Mouse (Mus musculus) limb, embryonic 10.5 days (tissue): Measurements from ENCODE around the gene Sik3. TPM values are rescaled to one million over a fixed set of nuclear protein-coding genes. Genes with fewer than 3 reads are reported as not detected.
A peak's percentile ranks its signal among the peaks of the same experiment; 100 is the strongest.

Source experiments
- DNase-seq: peaks from one replicate; pipeline ENCODE4 v3.0.0-alpha.2; 2017; ENCODE audit warnings: low spot score
- H3K27ac ChIP-seq: fragments of 300-500 bp; sonication (generic); 2 replicates; pipeline ENCODE4 v1.5.1; 2016; ENCODE audit warnings: mild to moderate bottlenecking
- H3K27me3 ChIP-seq: fragments of 300-500 bp; sonication (generic); 2 replicates; pipeline ENCODE4 v1.6.1; 2016; ENCODE audit warnings: low read depth, mild to moderate bottlenecking; ENCODE audit not compliant: poor library complexity, severe bottlenecking
- H3K36me3 ChIP-seq: fragments of 300-500 bp; sonication (generic); 2 replicates; pipeline ENCODE4 v1.6.1; 2016; ENCODE audit warnings: mild to moderate bottlenecking, moderate library complexity
- H3K4me1 ChIP-seq: fragments of 300-500 bp; sonication (generic); 2 replicates; pipeline ENCODE4 v1.6.1; 2016
- H3K4me3 ChIP-seq: fragments of 300-500 bp; sonication (generic); 2 replicates; pipeline ENCODE4 v1.5.1; 2016; ENCODE audit warnings: mild to moderate bottlenecking, moderate library complexity
- H3K9me3 ChIP-seq: fragments of 300-500 bp; sonication (generic); replicated peaks from 2 replicates; pipeline ENCODE4 v1.6.1; 2016; ENCODE audit warnings: mild to moderate bottlenecking
- WGBS: fragments of 180-500 bp; shearing (Covaris S2); methylation state at CpG from one replicate; pipeline ENCODE4 v1.1.7; 2016; 5-methylcytosine and 5-hydroxymethylcytosine counted together
- polyA plus RNA-seq: library from polyadenylated mRNA; unstranded; fragments of >200 nt; fragmentation: Nextera tagmentation; extraction: Ambion mirVana; gene quantifications from 2 replicates; pipeline ENCODE4 v1.2.1, GENCODE M21; 2016

Gene Sik3
- polyA plus RNA-seq, 1 experiment from 2014 or later: 10.6 TPM

DNA sequence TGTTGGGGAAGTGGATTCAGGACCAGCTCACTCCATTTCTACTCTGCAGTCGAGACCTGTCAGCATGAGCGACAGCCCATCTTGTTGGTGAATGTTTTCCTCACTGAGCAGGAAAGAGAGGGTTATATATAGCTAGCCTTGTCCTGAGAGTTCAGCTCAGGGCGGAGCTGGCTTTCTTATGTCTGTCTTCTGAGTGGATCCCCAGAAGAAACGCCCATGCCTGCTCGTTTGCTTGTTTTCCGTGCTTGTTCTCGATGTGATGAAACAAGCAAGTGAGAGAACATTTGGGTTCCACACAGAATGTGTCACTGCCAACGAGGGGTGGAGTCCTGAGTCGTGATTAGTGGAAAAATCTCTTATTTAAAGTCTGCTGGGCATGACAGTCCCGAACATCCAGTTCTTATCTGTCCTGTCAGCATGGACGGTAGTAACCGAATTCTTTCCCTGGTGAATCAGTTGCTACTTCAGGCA, 184.1 kb downstream of the Sik3 start:
- Histone ChIP-seq H3K4me3 (no peak overlapping the region), H3K27ac (no peak overlapping the region), H3K36me3 (peaks cover 76% of the 10 kb centered on the region), H3K27me3 (no peaks in the 10 kb centered on the region), H3K4me1 (no peaks in the 10 kb centered on the region), H3K9me3 (no peaks in the 10 kb centered on the region)
- no peak for DNase-seq
- WGBS: 82% methylated on average over 12 of the region's 12 CpGs

- H3K27ac ChIP-seq: no peak overlapping the region
- peaks cover 91% of the 10 kb centered on the region for H3K36me3 ChIP-seq
- H3K4me3 ChIP-seq: no peak overlapping the region
- no peak for DNase-seq
- no peaks in the 10 kb centered on the region for H3K27me3 ChIP-seq
- no peaks in the 10 kb centered on the region for H3K4me1 ChIP-seq
- WGBS: 93% methylated on average over 9 of the region's 9 CpGs
- no peaks in the 10 kb centered on the region for H3K9me3 ChIP-seq
These were observed 185.8 kb downstream of the Sik3 start for GRCm38 (mm10) chr9:46198461-46198860.

GRCm38 (mm10) chr9:46198936-46199335, 186.3 kb downstream of the Sik3 start:
- Histone ChIP-seq H3K27me3 (no peaks in the 10 kb centered on the region), H3K36me3 (peaks cover 92% of the 10 kb centered on the region), H3K27ac (no peak overlapping the region), H3K9me3 (no peaks in the 10 kb centered on the region), H3K4me1 (no peaks in the 10 kb centered on the region), H3K4me3 (no peak overlapping the region)
- DNase-seq: no peak
- 91% methylated on average over 7 of the region's 7 CpGs for WGBS

- 90% methylated on average over 2 of the region's 2 CpGs for WGBS
- Histone ChIP-seq H3K4me1 (no peaks in the 10 kb centered on the region), H3K36me3 (peaks cover 92% of the 10 kb centered on the region), H3K27me3 (no peaks in the 10 kb centered on the region), H3K9me3 (no peaks in the 10 kb centered on the region), H3K27ac (no peak overlapping the region), H3K4me3 (no peak overlapping the region)
- DNase-seq: no peak
These were observed 187.0 kb downstream of the Sik3 start for GRCm38 (mm10) chr9:46199609-46200008.

DNA sequence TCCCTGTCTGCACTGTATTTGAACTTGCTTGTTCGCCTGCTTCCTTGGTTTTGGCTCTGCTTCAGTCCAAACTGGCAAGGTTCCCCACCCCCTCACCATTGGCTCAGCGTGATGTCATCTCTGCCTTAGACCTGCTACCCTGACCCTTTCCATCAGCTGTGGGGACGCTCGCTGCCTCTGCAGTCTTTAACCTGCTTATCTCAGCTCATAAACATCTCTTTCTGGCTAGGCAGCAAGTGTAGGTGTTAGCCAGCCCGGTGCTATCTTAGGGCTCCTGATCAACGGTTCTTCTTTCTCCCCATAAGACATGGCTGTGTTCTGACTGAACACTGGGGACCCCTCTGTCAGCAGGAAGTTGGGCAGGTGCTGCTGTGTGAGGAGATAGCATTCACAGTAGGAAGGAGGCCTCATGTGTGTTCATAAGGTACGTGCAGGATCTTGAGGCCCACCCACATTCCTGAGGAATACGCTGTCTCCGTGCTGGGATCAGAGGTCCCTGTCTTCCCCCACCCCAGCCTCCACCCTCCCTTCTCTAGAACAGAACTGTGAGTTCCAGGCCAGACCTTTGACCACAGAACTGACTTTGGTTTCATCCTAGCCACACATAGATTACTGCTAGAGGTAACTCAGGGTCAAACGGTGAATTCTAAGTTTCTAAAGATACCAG, 194.3 kb downstream of the Sik3 start:
- peak overlapping the region; percentile 26; the same call in 1 of the 2 replicates for H3K27ac ChIP-seq
- no peak for DNase-seq
- H3K36me3 ChIP-seq: peaks cover 89% of the 10 kb centered on the region
- WGBS: 85% methylated on average over 10 of the region's 10 CpGs
- no peaks in the 10 kb centered on the region for H3K27me3 ChIP-seq
- H3K4me1 ChIP-seq: peaks cover 25% of the 10 kb centered on the region
- no peaks in the 10 kb centered on the region for H3K9me3 ChIP-seq
- H3K4me3 ChIP-seq: no peak overlapping the region

- H3K27ac ChIP-seq: peak overlapping the region; percentile 63; the same call in 1 of the 2 replicates
- no peak for DNase-seq
- no peaks in the 10 kb centered on the region for H3K9me3 ChIP-seq
- peaks cover 25% of the 10 kb centered on the region for H3K4me1 ChIP-seq
- H3K27me3 ChIP-seq: no peaks in the 10 kb centered on the region
- H3K4me3 ChIP-seq: no peak overlapping the region
- 84% methylated on average over 6 of the region's 6 CpGs for WGBS
- peaks cover 89% of the 10 kb centered on the region for H3K36me3 ChIP-seq
These were observed 194.9 kb downstream of the Sik3 start for GRCm38 (mm10) chr9:46207501-46207869.

- Histone ChIP-seq H3K36me3 (peaks cover 92% of the 10 kb centered on the region), H3K4me3 (no peak overlapping the region)
- peak; percentile 42 for DNase-seq
These were observed 195.9 kb downstream of the Sik3 start for GRCm38 (mm10) chr9:46208401-46208974.

GRCm38 (mm10) chr9:46210473-46210872, 197.9 kb downstream of the Sik3 start:
- Histone ChIP-seq H3K4me3 (no peak overlapping the region), H3K4me1 (peaks cover 29% of the 10 kb centered on the region), H3K27me3 (no peaks in the 10 kb centered on the region), H3K27ac (no peak overlapping the region), H3K36me3 (peaks cover 94% of the 10 kb centered on the region), H3K9me3 (no peaks in the 10 kb centered on the region)
- DNase-seq: no peak
- 91% methylated on average over 12 of the region's 12 CpGs for WGBS

More at GRCm38 (mm10) chr9:46208401-46208974, 195.9 kb downstream of the Sik3 start:
- peaks cover 25% of the 10 kb centered on the region for H3K4me1 ChIP-seq
- WGBS: 86% methylated on average over 13 of the region's 13 CpGs
- H3K27me3 ChIP-seq: no peaks in the 10 kb centered on the region
- no peaks in the 10 kb centered on the region for H3K9me3 ChIP-seq
- H3K27ac ChIP-seq: peak overlapping the region; percentile 66

GRCm38 (mm10) chr9:46214276-46214675, 201.7 kb downstream of the Sik3 start:
- no peak for DNase-seq
- peaks cover 65% of the 10 kb centered on the region for H3K36me3 ChIP-seq
- no peaks in the 10 kb centered on the region for H3K27me3 ChIP-seq
- no peak overlapping the region for H3K4me3 ChIP-seq
- H3K9me3 ChIP-seq: no peaks in the 10 kb centered on the region
- WGBS: 93% methylated on average over 4 of the region's 4 CpGs
- H3K4me1 ChIP-seq: peaks cover 18% of the 10 kb centered on the region
- no peak overlapping the region for H3K27ac ChIP-seq

DNA sequence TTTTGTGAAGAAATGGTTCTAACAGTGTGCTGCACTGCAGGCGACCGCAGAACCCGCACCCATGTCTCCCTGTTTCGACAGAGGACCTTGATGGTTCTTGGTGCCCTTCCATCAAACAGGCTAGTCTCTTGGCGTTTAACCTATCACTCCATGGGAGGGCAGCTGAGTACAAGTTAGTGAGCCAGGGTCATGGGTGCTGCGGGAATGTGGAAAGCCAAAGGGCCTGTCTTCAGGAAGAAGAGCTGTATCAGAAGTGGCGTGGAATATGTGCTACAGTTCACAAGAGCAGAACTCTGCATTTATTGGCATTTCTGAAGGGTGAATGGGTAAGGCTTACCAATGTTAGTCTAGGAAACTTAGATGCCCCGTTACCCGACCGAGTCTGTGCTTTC, 202.3 kb downstream of the Sik3 start:
- Histone ChIP-seq H3K9me3 (no peaks in the 10 kb centered on the region), H3K27me3 (no peaks in the 10 kb centered on the region), H3K27ac (no peak overlapping the region), H3K4me1 (peaks cover 18% of the 10 kb centered on the region), H3K4me3 (no peak overlapping the region), H3K36me3 (peaks cover 65% of the 10 kb centered on the region)
- 96% methylated on average over 10 of the region's 10 CpGs for WGBS
- DNase-seq: no peak

GRCm38 (mm10) chr9:46215338-46216322, 203.0 kb downstream of the Sik3 start:
- H3K9me3 ChIP-seq: no peaks in the 10 kb centered on the region
- H3K4me3 ChIP-seq: no peak overlapping the region
- no peak for DNase-seq
- no peak overlapping the region for H3K27ac ChIP-seq
- H3K4me1 ChIP-seq: peaks cover 18% of the 10 kb centered on the region
- 83% methylated on average over 11 of the region's 11 CpGs for WGBS
- peaks cover 65% of the 10 kb centered on the region for H3K36me3 ChIP-seq
- no peaks in the 10 kb centered on the region for H3K27me3 ChIP-seq

DNA sequence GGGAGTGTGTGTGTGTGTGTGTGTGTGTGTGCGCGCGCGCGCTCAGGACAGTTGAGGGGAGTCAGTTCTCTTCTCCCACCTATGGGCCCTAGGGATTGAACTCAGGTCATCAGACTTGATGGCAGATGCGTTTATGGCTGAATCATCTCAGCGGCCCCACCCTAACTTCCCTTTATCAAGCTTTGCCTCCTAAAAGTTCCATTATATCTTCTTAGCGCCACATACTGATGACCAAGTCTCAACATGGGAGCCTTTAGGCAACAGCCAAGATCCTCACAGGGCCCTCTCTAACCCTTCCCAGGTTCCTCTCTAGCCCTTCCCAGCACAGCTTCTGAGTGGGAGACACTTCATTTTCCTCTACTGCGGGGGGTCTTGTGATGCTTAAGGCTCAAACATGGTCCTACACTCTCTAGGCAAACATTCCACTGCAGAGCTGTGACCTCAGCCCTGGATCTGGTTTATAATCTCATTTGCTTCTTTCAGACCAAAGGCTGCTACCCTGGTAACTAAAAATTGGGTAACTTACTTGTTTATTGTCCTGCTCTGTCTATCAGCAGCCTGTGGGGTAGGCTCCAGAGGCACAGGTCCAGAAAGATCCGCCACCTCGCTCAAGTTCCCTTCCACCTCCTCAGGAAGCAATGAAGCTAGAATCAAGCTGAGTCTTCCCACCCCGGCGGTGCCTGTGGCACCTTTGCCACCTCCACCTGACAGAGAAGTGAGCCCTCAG, 204.3 kb downstream of the Sik3 start:
- peaks cover 66% of the 10 kb centered on the region for H3K36me3 ChIP-seq
- peaks cover 18% of the 10 kb centered on the region for H3K4me1 ChIP-seq
- no peak overlapping the region for H3K4me3 ChIP-seq
- H3K27ac ChIP-seq: 0 out of 2 replicates have a peak overlapping the region, but pooled peaks have one; percentile 11
- no peaks in the 10 kb centered on the region for H3K9me3 ChIP-seq
- no peaks in the 10 kb centered on the region for H3K27me3 ChIP-seq
- no peak for DNase-seq
- 93% methylated on average over 13 of the region's 13 CpGs for WGBS
